Mouse (Mus musculus) C2C12 (cell line): ENCODE results near the gene Mettl24. TPM values are rescaled to one million over a fixed set of nuclear protein-coding genes. Genes with fewer than 3 reads are reported as not detected.

Experiments used
- H3K27me3 ChIP-seq: one replicate; pipeline ENCODE4 v1.6.1; 2011; ENCODE audit not compliant: control insufficient read depth, insufficient read depth, insufficient read length
- H3K36me3 ChIP-seq: one replicate; pipeline ENCODE4 v1.6.1; 2011; ENCODE audit not compliant: control insufficient read depth, insufficient read depth
- H3K4me3 ChIP-seq: one replicate; pipeline ENCODE4 v1.5.1; 2011; ENCODE audit warnings: mild to moderate bottlenecking, control low read depth; ENCODE audit not compliant: poor library complexity, insufficient read depth, severe bottlenecking
- H3K79me2 ChIP-seq: one replicate; pipeline ENCODE4 v1.6.1; 2011; ENCODE audit not compliant: control insufficient read depth, insufficient read depth
- H3K79me3 ChIP-seq: one replicate; pipeline ENCODE4 v1.6.1; 2011; ENCODE audit warnings: low read depth, control low read depth
- H3ac ChIP-seq: one replicate; pipeline ENCODE3; 2011; ENCODE audit warnings: low read depth; ENCODE audit not compliant: control insufficient read depth, insufficient read length
- CEBPB ChIP-seq: IDR thresholded peaks from one replicate; pipeline ENCODE4 v1.6.1; 2011; ENCODE audit warnings: low read depth, mild to moderate bottlenecking, control low read depth, moderate library complexity
- CTCF ChIP-seq: IDR thresholded peaks from one replicate; pipeline ENCODE4 v1.5.1; 2011; ENCODE audit not compliant: control insufficient read depth, insufficient read depth, insufficient read length
- FOSL1 ChIP-seq: IDR thresholded peaks from one replicate; pipeline ENCODE4 v1.8.0; 2011; ENCODE audit warnings: mild to moderate bottlenecking, low read length; ENCODE audit not compliant: poor library complexity, insufficient read depth, severe bottlenecking
- MAX ChIP-seq: IDR thresholded peaks from one replicate; pipeline ENCODE4 v1.6.1; 2011; ENCODE audit warnings: mild to moderate bottlenecking, control low read depth
- MYOD1 ChIP-seq: IDR thresholded peaks from one replicate; pipeline ENCODE4 v1.6.1; 2011; ENCODE audit warnings: low read depth; ENCODE audit not compliant: control insufficient read depth, insufficient read length
- MYOG ChIP-seq: IDR thresholded peaks from one replicate; pipeline ENCODE4 v1.6.1; 2011; ENCODE audit not compliant: control insufficient read depth, insufficient read length; ENCODE audit errors: extremely low read depth
- USF1 ChIP-seq: IDR thresholded peaks from one replicate; pipeline ENCODE4 v1.6.1; 2011; ENCODE audit warnings: low read depth, mild to moderate bottlenecking, control low read depth, moderate library complexity
- polyA plus RNA-seq: library from polyadenylated mRNA; unstranded; fragments of >200 nt; fragmentation: generic; extraction: Trizol; gene quantifications from one replicate; pipeline ENCODE4 v1.2.1, GENCODE M21; 2012; ENCODE audit warnings: missing spikeins

The Mettl24 gene
- polyA plus RNA-seq, 1 experiment, result 0.76 TPM

DNA sequence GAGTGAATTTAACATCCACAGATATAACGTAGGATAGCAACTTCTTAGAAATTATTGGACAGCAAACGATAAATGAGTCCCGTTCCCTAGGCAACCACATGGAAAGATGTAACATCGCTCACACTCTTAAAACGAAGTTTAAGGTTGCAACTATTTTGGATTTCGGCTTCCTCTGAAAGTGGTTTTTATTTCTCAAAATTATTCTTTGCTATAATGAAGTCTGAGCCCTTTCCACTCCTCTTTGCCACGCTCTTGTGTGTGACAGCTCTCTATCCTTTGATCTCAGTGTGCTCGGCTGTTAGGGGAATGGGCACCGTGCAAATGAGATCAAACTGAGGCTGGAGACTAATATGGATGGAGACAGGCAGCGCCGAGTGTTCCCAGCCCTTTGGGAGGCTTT lies 92.1 kb downstream of the Mettl24 start:
- Histone ChIP-seq H3K4me3 (no peak overlapping the region), H3ac (no peak overlapping the region), H3K36me3 (no peaks in the 10 kb centered on the region), H3K79me2 (no peaks in the 10 kb centered on the region), H3K79me3 (no peaks in the 10 kb centered on the region), H3K27me3 (no peaks in the 10 kb centered on the region)
- TF ChIP-seq CTCF, result no peak
- TF ChIP-seq MYOG, result no peak
- no peak for TF ChIP-seq MYOD1
- TF ChIP-seq CEBPB, result no peak
- no peak for TF ChIP-seq FOSL1
- no peak for TF ChIP-seq USF1
- TF ChIP-seq MAX, result no peak

DNA sequence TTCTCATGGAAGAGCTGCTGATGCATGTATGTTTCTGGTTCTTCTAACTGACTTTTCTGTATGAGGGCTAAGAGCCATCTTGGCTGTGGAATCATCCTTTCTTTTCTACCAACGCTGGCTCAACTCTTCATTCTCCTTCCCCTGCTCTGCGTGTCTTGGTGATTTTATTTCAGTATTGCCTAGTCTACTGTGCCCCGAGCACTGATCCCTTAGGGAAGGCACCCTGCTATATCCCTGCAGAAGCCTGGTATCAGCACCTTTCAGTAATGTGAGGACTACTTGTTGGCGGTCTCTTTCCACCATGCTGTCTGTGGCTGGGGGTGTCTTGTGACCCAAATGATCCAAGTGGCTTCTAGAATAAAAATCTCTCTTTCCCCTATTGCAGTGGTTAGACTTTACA lies 92.6 kb downstream of the Mettl24 start:
- H3K36me3 ChIP-seq, result no peaks in the 10 kb centered on the region
- TF ChIP-seq CTCF (no peak), USF1 (no peak), MYOG (no peak), MAX (no peak), FOSL1 (no peak), CEBPB (no peak), MYOD1 (no peak)
- no peak overlapping the region for H3ac ChIP-seq
- H3K79me2 ChIP-seq, result no peaks in the 10 kb centered on the region
- H3K27me3 ChIP-seq, result no peaks in the 10 kb centered on the region
- H3K4me3 ChIP-seq, result no peak overlapping the region
- H3K79me3 ChIP-seq, result no peaks in the 10 kb centered on the region

DNA sequence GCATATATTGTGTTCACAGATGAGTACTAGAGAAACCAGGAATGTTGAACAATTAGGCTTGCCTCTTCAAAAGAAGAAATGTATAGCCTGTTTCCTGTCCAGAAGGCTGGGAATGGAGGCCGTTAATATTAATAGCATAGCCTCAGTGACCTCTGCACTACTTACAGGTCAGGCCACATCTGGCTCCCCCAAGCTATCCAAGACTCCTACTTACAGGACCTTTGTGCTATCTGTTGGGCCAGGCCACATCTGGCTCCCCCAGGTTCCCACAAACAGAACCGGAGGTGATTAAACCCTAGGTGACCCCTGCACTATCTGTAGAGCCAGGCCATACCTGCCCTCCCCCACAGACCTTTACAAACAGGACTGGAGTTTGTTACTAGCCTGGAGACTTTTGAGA lies 94.1 kb downstream of the Mettl24 start:
- TF ChIP-seq MAX, result no peak
- no peak for TF ChIP-seq USF1
- no peak for TF ChIP-seq CEBPB
- TF ChIP-seq MYOG, result no peak
- TF ChIP-seq FOSL1, result no peak
- no peak for TF ChIP-seq MYOD1
- no peak for TF ChIP-seq CTCF
- no peak overlapping the region for H3ac ChIP-seq
- no peak overlapping the region for H3K4me3 ChIP-seq
- H3K79me3 ChIP-seq, result no peaks in the 10 kb centered on the region
- no peaks in the 10 kb centered on the region for H3K27me3 ChIP-seq
- H3K36me3 ChIP-seq, result no peaks in the 10 kb centered on the region
- no peaks in the 10 kb centered on the region for H3K79me2 ChIP-seq

DNA sequence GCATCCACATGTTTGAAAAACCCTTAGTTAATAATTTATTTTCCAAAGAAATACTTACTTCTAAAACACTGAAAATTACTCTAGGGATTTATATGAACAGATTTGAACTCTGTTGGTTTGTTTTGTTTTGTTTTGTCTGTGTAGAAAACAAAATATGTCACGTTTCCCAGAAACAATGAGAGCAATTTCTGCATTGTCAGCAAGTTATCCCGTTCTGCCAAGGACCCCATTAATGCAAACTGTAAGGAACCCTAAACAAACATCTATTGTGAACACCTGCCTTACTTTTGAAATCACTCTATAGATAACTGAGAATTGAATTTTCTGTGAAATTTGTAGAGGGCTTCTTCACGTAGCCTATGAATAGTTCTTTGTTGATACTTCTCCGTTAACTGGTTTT lies 95.4 kb downstream of the Mettl24 start:
- Histone ChIP-seq H3K79me3 (no peaks in the 10 kb centered on the region), H3K4me3 (no peak overlapping the region), H3K79me2 (no peaks in the 10 kb centered on the region), H3K36me3 (no peaks in the 10 kb centered on the region), H3ac (no peak overlapping the region), H3K27me3 (no peaks in the 10 kb centered on the region)
- TF ChIP-seq CTCF, result no peak
- TF ChIP-seq CEBPB, result no peak
- no peak for TF ChIP-seq FOSL1
- no peak for TF ChIP-seq USF1
- no peak for TF ChIP-seq MAX
- TF ChIP-seq MYOD1, result no peak
- no peak for TF ChIP-seq MYOG

DNA sequence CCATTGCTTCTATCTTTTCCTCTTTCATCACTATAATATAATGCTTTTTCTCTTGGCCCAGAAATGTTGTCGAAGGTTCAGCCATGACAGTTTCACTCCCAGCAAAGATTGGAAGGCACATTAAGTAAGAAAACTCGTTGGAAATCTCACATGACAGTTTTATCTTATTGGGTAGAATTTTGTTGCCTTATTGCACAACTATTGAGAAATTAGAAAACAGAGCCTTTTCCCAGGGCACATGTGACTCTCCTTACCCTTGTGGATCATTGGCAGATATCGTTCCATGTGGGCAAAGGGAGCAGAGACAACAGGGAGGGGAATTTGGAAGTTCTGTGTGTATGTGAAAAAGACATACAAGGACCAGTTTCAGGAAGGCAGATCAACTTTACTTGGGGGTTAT lies 107.3 kb downstream of the Mettl24 start:
- Histone ChIP-seq H3K4me3 (no peak overlapping the region), H3K27me3 (no peaks in the 10 kb centered on the region), H3K79me3 (no peaks in the 10 kb centered on the region), H3ac (no peak overlapping the region), H3K36me3 (no peaks in the 10 kb centered on the region), H3K79me2 (no peaks in the 10 kb centered on the region)
- TF ChIP-seq FOSL1, result no peak
- peak; percentile 36 for TF ChIP-seq CEBPB
- TF ChIP-seq MYOG, result no peak

DNA sequence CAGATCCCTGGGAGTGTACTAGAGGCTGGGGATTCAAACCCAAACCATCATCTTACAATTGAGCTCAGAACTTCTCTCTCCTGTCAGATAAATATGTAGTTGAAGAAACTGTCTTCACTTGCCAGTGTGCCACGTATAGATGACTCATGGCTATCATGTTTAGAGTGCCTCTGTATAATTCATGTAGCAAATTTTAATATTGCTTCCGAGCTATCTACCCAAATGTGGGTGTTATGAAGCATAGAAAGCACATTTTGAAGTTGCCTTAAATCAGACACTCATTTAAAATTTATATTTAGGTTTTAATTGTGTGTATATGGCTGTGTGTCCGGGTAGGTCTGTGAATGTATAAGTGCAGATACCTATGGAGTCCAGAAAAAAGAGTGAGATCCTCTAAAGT lies 109.0 kb downstream of the Mettl24 start:
- Histone ChIP-seq H3K36me3 (no peaks in the 10 kb centered on the region), H3K4me3 (no peak overlapping the region), H3ac (no peak overlapping the region), H3K27me3 (no peaks in the 10 kb centered on the region), H3K79me2 (no peaks in the 10 kb centered on the region), H3K79me3 (no peaks in the 10 kb centered on the region)
- no peak for TF ChIP-seq CTCF
- TF ChIP-seq MYOG, result no peak
- no peak for TF ChIP-seq CEBPB
